Mouse (Mus musculus): Measurements from ENCODE around the gene Gpr65.
"Not testable (repeated sequence)": the region's sequence is repeated elsewhere in the genome, so short reads cannot be mapped to it uniquely, and the experiment has no call there.

The Gpr65 gene

DNA sequence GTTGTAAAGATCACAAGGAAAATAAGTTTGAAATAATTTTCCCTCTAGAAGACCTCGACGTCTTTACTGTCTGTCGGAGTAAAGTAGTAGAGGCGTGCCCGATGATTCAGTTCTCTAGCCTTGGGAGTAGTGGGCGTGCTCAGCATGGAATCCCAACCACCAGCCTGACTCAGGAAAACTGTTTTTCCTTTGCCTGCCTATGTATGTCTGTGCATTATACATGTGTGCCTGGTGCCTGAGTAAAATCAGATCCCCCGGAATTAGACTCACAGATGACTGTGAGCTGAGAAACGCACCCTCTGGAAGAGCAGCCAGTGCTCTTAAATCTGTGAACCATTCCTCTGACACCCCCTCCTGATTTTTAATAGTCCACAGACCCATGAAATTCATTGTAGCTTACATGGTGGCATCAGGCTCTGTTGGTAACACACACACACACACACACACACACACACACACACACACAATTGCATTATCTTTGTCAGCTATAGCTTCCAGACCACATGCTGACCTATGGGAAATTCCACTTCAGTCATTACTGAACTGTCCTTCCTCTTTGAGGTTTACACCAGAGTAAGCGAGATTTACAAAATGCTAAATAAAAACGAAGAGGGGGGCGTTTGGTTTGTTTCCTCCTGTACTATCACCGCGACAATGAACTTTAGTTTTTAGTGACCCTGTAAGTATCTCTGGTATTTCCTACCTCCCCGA, 14.5 kb downstream of the Gpr65 start:
- DNase-seq (ENCODE audit: low spot score), result no peak

- no peak for DNase-seq (ENCODE audit: low spot score)
These were observed 15.0 kb downstream of the Gpr65 start for GRCm38 (mm10) chr12:98283487-98283860.

- no peak for DNase-seq (ENCODE audit: low spot score)
These were observed 16.0 kb downstream of the Gpr65 start for GRCm38 (mm10) chr12:98284477-98284876.

DNA sequence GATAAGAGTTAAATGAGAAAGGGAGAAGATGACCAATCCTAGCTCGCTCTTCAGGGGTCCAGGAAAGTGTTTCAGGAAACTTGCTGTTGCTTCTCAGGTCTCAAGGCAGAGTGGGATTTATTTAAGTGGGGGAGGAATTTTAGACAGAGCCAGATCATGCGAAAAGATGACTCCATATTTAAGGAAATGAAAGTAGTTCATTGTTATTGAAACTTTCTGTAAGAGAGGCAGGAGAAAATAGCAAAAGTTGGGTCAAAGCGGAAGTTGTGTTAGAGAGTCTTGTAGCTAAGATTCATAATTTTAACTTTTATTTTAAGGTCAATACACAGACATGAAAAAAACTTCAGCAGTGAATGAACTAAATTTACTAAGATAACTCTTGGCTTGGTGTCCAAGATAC, 22.0 kb downstream of the Gpr65 start:
- DNase-seq (ENCODE audit: low spot score), result no peak

GRCm38 (mm10) chr12:98292278-98292677, 23.8 kb downstream of the Gpr65 start:
- DNase-seq (ENCODE audit: low spot score), result no peak

DNA sequence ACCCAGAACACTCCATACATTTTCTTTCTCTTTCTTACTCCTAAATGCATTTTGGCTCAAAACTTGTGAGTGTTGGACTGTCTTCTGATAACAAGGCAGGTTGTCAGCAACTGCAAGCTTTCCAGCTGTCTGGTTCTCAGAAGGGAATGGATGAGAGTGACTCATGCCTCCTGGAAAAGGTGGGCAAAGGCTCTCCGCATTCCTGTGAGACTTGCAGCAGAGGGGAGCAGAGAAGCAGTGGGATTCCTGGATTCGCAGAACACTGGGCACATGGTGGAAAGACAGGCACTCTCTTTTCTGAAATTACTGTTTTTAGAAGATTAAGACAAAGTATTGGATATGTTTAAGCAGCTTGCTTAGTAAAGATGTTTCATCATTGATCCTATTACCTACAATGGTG, 25.8 kb downstream of the Gpr65 start:
- DNase-seq (ENCODE audit: low spot score), result no peak

- no peak for DNase-seq (ENCODE audit: low spot score)
These were observed 33.5 kb downstream of the Gpr65 start for GRCm38 (mm10) chr12:98301980-98302379.

DNA sequence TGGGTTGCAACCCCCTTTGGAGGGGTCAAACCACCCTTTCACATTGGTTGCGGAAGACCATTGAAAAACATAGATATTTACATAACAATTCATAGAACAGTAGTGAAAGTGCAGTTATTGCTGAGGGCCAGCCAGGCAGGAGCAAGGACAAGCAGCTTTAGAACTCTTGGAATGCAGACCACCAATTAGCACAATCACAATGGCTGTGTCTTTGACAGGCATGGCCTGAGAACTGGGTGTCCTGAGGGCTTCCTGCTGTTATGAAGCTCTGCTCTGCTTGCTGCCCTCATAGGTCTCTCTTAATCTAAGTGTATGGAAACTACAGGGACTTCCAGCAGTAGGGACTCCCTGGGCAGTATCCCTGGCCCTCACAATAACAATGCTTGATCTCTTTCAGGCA, 34.6 kb downstream of the Gpr65 start:
- no peak for DNase-seq (ENCODE audit: low spot score)

GRCm38 (mm10) chr12:98307179-98307915, 38.9 kb downstream of the Gpr65 start:
- no peak for DNase-seq (ENCODE audit: low spot score)

DNA sequence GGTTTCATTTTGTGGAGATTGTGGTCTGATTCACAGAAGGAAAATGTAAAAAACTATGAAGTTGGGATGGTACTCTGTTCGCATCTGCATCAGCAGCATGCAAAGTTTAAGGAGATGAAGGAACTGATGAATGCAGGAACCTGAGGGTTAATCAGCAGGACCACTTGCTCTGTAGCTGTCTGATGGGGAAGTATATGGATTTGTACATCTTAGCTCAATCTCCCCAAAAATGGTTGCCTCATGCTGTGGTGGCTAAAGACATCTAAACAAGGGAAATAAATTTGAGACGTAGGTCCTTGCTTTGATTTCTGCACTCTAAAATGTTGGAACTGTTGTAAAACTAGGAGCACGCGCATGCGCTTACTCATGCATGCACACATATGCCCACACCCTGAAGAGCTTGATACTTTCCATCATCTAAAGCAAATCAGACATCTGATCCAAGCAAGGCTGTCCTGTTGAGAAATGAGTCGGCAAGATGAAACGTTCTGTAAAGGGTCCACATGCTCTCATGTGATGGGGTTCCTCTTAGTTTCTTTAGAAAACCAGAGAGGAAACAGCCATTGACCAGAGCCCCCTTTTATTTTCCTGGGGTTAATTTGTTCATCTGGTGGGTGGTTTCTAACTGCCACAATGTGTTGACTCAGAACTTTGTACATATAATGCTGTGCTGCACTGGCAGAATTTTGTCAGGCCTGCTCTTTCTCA, 43.1 kb downstream of the Gpr65 start:
- no peak for DNase-seq (ENCODE audit: low spot score)

DNA sequence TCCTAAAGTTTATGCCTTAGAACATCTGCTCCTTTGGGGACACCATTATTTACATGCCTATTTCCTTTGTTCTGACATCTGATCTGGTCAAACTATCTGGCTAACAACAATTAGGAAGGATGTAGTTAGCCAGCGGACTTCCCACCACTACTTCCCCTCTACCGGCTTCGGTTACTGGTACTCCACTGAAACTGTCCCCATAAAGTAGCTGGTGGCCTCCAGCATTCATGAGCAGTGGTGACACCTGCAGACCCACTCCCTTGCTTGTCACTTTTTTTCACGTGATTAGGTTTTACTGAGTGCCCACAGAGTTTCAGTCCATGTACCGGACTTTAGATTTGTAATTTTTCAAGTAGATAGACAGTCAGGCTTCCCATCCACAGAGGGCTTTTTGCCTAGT, 47.5 kb downstream of the Gpr65 start:
- no peak for DNase-seq (ENCODE audit: low spot score)

DNA sequence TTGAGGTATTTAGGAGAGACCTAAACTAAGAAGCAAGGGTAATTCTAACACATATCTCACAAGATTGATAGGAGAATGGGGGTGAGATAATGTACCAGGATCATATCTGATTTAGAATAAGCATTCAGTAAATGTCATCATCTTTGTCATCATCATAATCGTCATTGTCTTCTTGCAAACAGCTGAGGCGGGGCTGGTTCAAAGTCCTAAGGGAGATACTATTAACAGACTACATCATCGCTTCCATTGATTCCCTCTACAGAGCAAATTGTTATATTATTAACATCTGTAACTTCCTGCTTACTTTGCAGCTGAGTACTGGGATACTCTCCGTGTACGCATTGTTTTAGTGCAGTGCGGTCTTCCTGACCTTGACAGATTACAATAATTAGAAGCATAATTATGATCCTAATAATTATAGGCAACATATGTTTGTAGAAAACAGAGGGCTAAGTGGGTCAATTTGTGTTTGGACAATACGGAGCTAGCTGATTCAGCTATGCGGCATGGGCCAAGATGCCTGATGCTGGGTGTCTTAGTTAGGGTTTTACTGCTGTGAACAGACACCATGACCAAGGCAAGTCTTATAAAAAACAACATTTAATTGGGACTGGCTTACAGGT, 49.4 kb downstream of the Gpr65 start:
- no peak for DNase-seq (ENCODE audit: low spot score)

- DNase-seq (ENCODE audit: low spot score), result no peak
These were observed 54.0 kb downstream of the Gpr65 start for GRCm38 (mm10) chr12:98322426-98322825.

- DNase-seq (ENCODE audit: low spot score), result not testable (repeated sequence)
These were observed 55.7 kb downstream of the Gpr65 start for GRCm38 (mm10) chr12:98324170-98324569.

Measured in yolk sac, embryonic 10.5 days (tissue).